Mouse (Mus musculus) stomach, postnatal 0 days (tissue): Measurements from ENCODE around the gene Max. TPM values are rescaled to one million over a fixed set of nuclear protein-coding genes. Genes with fewer than 3 reads are reported as not detected.

Source experiments
- ATAC-seq: fragments of 200-750 bp; cut with Nextera tagmentation; 2 replicates; pipeline ENCODE4 v1.8.0; 2017; ENCODE audit not compliant: low FRiP score, low TSS enrichment
- DNase-seq: peaks from one replicate; pipeline ENCODE4 v3.0.0-alpha.2; 2016; ENCODE audit warnings: low spot score
- H3K27ac ChIP-seq: fragments of 300-500 bp; sonication (generic); replicated peaks from 2 replicates; pipeline ENCODE4 v1.5.1; 2014; ENCODE audit warnings: mild to moderate bottlenecking, control low read depth
- H3K27me3 ChIP-seq: fragments of 300-500 bp; sonication (generic); 2 replicates; pipeline ENCODE4 v1.6.1; 2014; ENCODE audit warnings: low read length; ENCODE audit not compliant: control insufficient read depth, insufficient read depth
- H3K36me3 ChIP-seq: fragments of 300-500 bp; sonication (generic); 2 replicates; pipeline ENCODE4 v1.6.1; 2014; ENCODE audit warnings: low read length, mixed read lengths; ENCODE audit not compliant: control insufficient read depth, insufficient read depth
- H3K4me1 ChIP-seq: fragments of 300-500 bp; sonication (generic); replicated peaks from 2 replicates; pipeline ENCODE4 v1.6.1; 2014; ENCODE audit warnings: antibody characterized with exemption; ENCODE audit not compliant: control insufficient read depth, insufficient read depth
- H3K4me2 ChIP-seq: fragments of 300-500 bp; sonication (generic); replicated peaks from 2 replicates; pipeline ENCODE4 v1.6.1; 2014; ENCODE audit warnings: low read depth, mild to moderate bottlenecking, control low read depth, moderate library complexity
- H3K4me3 ChIP-seq: fragments of 300-500 bp; sonication (generic); 2 replicates; pipeline ENCODE4 v1.5.1; 2014; ENCODE audit warnings: low read depth, low read length, control low read depth
- H3K9ac ChIP-seq: fragments of 300-500 bp; sonication (generic); 2 replicates; pipeline ENCODE4 v1.6.1; 2014; ENCODE audit warnings: mild to moderate bottlenecking, low read length, control low read depth, mixed read lengths
- H3K9me3 ChIP-seq: fragments of 300-500 bp; sonication (generic); 2 replicates; pipeline ENCODE4 v1.6.1; 2016; ENCODE audit warnings: low read length; ENCODE audit not compliant: control insufficient read depth
- CTCF ChIP-seq: IDR thresholded peaks from 2 replicates; pipeline ENCODE4 v1.5.1; 2016; ENCODE audit warnings: antibody characterized with exemption, low read depth, mild to moderate bottlenecking, moderate library complexity
- EP300 ChIP-seq: optimal IDR thresholded peaks from 2 replicates; pipeline ENCODE3; 2016; ENCODE audit warnings: antibody characterized with exemption
- WGBS: fragments of 180-500 bp; shearing (Covaris S2); extraction: QIAGEN DNeasy Blood & Tissue Kit; methylation state at CpG from one replicate; pipeline ENCODE4 v1.1.7; 2014; 5-methylcytosine and 5-hydroxymethylcytosine counted together
- polyA plus RNA-seq: library from polyadenylated mRNA; unstranded; fragments of >200 nt; fragmentation: Nextera tagmentation; extraction: Ambion mirVana; gene quantifications from 2 replicates; pipeline ENCODE4 v1.2.1, GENCODE M21; 2015

The Max gene
- polyA plus RNA-seq, 1 experiment from 2014 or later: 11.4 TPM

GRCm38 (mm10) chr12:76950330-76950729, 11.7 kb downstream of the Max start:
- TF ChIP-seq CTCF (no peak), EP300 (no peak)
- WGBS: 79% methylated on average over 5 of the region's 5 CpGs
- Histone ChIP-seq H3K27ac (no peak overlapping the region), H3K9ac (no peak overlapping the region), H3K4me3 (no peak overlapping the region), H3K27me3 (no peaks in the 10 kb centered on the region), H3K4me2 (no peak overlapping the region), H3K4me1 (0 out of 2 replicates have a peak, but pooled peaks cover 2% of the 10 kb centered on the region), H3K36me3 (peaks cover 20% of the 10 kb centered on the region), H3K9me3 (no peaks in the 10 kb centered on the region)
- DNase-seq (no peak), ATAC-seq (no peak)

GRCm38 (mm10) chr12:76948781-76949180, 13.2 kb downstream of the Max start:
- H3K4me1 ChIP-seq: no peaks in the 10 kb centered on the region
- no peak overlapping the region for H3K4me3 ChIP-seq
- no peak overlapping the region for H3K9ac ChIP-seq
- peaks cover 21% of the 10 kb centered on the region for H3K36me3 ChIP-seq
- H3K9me3 ChIP-seq: no peaks in the 10 kb centered on the region
- no peaks in the 10 kb centered on the region for H3K27me3 ChIP-seq
- ATAC-seq (peak; percentile 75; the same call in 1 of the 2 replicates), DNase-seq (no peak)
- WGBS: 61% methylated on average over 3 of the region's 3 CpGs
- TF ChIP-seq EP300: no peak
- no peak for TF ChIP-seq CTCF
- no peak overlapping the region for H3K27ac ChIP-seq
- no peak overlapping the region for H3K4me2 ChIP-seq

- no peak overlapping the region for H3K9ac ChIP-seq
- no peak overlapping the region for H3K27ac ChIP-seq
- no peaks in the 10 kb centered on the region for H3K9me3 ChIP-seq
- no peak for TF ChIP-seq EP300
- no peak for TF ChIP-seq CTCF
- no peaks in the 10 kb centered on the region for H3K4me1 ChIP-seq
- no peak overlapping the region for H3K4me2 ChIP-seq
- no peak overlapping the region for H3K4me3 ChIP-seq
- no peaks in the 10 kb centered on the region for H3K27me3 ChIP-seq
- peaks cover 21% of the 10 kb centered on the region for H3K36me3 ChIP-seq
- 85% methylated on average over 2 of the region's 2 CpGs for WGBS
- no peak for DNase-seq
- no peak for ATAC-seq
These were observed 13.8 kb downstream of the Max start for GRCm38 (mm10) chr12:76948185-76948584.

GRCm38 (mm10) chr12:76947487-76947886, 14.5 kb downstream of the Max start:
- no peak overlapping the region for H3K9ac ChIP-seq
- H3K27ac ChIP-seq: no peak overlapping the region
- no peaks in the 10 kb centered on the region for H3K27me3 ChIP-seq
- no peaks in the 10 kb centered on the region for H3K4me1 ChIP-seq
- DNase-seq (no peak), ATAC-seq (no peak)
- no peak overlapping the region for H3K4me2 ChIP-seq
- H3K4me3 ChIP-seq: no peak overlapping the region
- 97% methylated on average over 3 of the region's 3 CpGs for WGBS
- peaks cover 17% of the 10 kb centered on the region; the same call in 1 of the 2 replicates for H3K36me3 ChIP-seq
- TF ChIP-seq CTCF (no peak), EP300 (no peak)
- H3K9me3 ChIP-seq: no peaks in the 10 kb centered on the region

- Histone ChIP-seq H3K4me2 (no peak overlapping the region), H3K9ac (no peak overlapping the region), H3K27me3 (no peaks in the 10 kb centered on the region), H3K4me1 (no peaks in the 10 kb centered on the region), H3K9me3 (no peaks in the 10 kb centered on the region), H3K27ac (no peak overlapping the region), H3K4me3 (no peak overlapping the region), H3K36me3 (peaks cover 36% of the 10 kb centered on the region)
- WGBS: 79% methylated on average over 6 of the region's 6 CpGs
- DNase-seq (no peak), ATAC-seq (no peak; the same call in 1 of the 2 replicates)
- TF ChIP-seq EP300: no peak
- no peak for TF ChIP-seq CTCF
These were observed 18.5 kb downstream of the Max start for GRCm38 (mm10) chr12:76943466-76943865.

GRCm38 (mm10) chr12:76943046-76943445, 19.0 kb downstream of the Max start:
- Histone ChIP-seq H3K36me3 (peaks cover 39% of the 10 kb centered on the region), H3K27ac (no peak overlapping the region), H3K4me1 (no peaks in the 10 kb centered on the region), H3K4me3 (no peak overlapping the region), H3K4me2 (no peak overlapping the region), H3K9me3 (no peaks in the 10 kb centered on the region), H3K9ac (no peak overlapping the region), H3K27me3 (no peaks in the 10 kb centered on the region)
- DNase-seq (no peak), ATAC-seq (no peak)
- WGBS: 80% methylated on average over 3 of the region's 3 CpGs
- TF ChIP-seq CTCF (no peak), EP300 (no peak)
